Mouse (Mus musculus): ENCODE data around the gene Prdm5.

The Prdm5 gene

GRCm38 (mm10) chr6:65935566-65936281 is 156.9 kb downstream of the Prdm5 start:
- DNase-seq: no peak

GRCm38 (mm10) chr6:65950492-65950891 is 171.7 kb downstream of the Prdm5 start:
- no peak for DNase-seq

- no peak for DNase-seq
Measured at GRCm38 (mm10) chr6:65952309-65952708, 173.5 kb downstream of the Prdm5 start, which contains the start of gene 4930544G11Rik. Gene 4930544G11Rik, plus strand, starts transcription at chr6:65952609.

GRCm38 (mm10) chr6:65969386-65970111 is 190.8 kb downstream of the Prdm5 start:
- DNase-seq: no peak

GRCm38 (mm10) chr6:65970410-65970809 is 191.6 kb downstream of the Prdm5 start:
- DNase-seq: peak; percentile 13

All from thymus, postnatal 25 days (tissue).